In the genomic region with DNA sequence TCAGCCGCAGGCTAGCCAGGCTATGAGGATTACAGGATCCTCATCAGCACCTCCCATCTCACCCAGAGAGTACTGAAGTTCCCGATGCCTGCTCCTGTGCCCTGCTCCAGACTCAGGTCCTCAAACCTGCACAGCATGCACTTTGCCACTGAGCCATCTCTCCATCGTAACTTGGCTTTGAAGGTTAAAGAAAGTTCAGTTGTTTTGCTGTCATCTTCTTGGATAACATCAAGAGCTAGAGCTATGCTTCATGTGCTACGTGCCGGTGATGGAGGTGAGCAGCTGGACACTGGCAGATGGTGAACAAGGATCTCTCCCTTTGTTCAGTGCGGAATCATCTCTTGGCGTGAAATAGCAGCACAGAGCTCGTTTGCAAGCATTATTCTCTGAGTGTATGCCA, we compare ENCODE assay signal across 12 mouse cellular contexts.
DNase-seq lines count a peak whose midpoint lies in the region; ATAC-seq and TF ChIP-seq lines count a peak whose summit lies in the region.
"Had no signal": no experiment of that assay in that cellular context is flagged by ENCODE, and none has a peak within 500 bp of the region (broad histone marks: within the 10 kb centered on the region; RNA-seq: fewer than 3 reads in every experiment).

No protein-coding gene starts in this region.

- no peak for TF ChIP-seq CTCF in cerebellum, adult 2 months (IDR thresholded peaks at IDR 0.05; ENCODE audit: borderline replicate concordance, insufficient read depth, low read depth, low read length)

- no peaks in the 10 kb centered on the region for H3K36me3 ChIP-seq in embryonic facial prominence, embryonic 11.5 days (replicated peaks; ENCODE audit: control insufficient read depth, insufficient read depth, low read depth, low read length)
- peaks cover 8% of the 10 kb centered on the region for H3K36me3 ChIP-seq in embryonic facial prominence, embryonic 10.5 days (replicated peaks)
- peaks cover 16% of the 10 kb centered on the region for H3K36me3 ChIP-seq in limb, embryonic 13.5 days
- H3K36me3 ChIP-seq in limb, embryonic 10.5 days = peaks cover 7% of the 10 kb centered on the region
- no peaks in the 10 kb centered on the region for H3K36me3 ChIP-seq in hindbrain, embryonic 16.5 days (ENCODE audit: control insufficient read depth, insufficient read depth, low read length)
- H3K36me3 ChIP-seq: liver, embryonic 15.5 days had no signal

- H3K9ac ChIP-seq in embryonic facial prominence, embryonic 11.5 days (replicated peaks; ENCODE audit: low read length) = no peak overlapping the region
- H3K9ac ChIP-seq in limb, embryonic 13.5 days = no peak overlapping the region
- no peak overlapping the region for H3K9ac ChIP-seq in hindbrain, embryonic 16.5 days (ENCODE audit: low read depth, low read length)
- H3K9ac ChIP-seq: liver, embryonic 15.5 days had no signal

- H3K9me3 ChIP-seq in embryonic facial prominence, embryonic 11.5 days (replicated peaks; ENCODE audit: control insufficient read depth, low read length) = no peaks in the 10 kb centered on the region
- no peaks in the 10 kb centered on the region for H3K9me3 ChIP-seq in embryonic facial prominence, embryonic 10.5 days
- no peaks in the 10 kb centered on the region for H3K9me3 ChIP-seq in limb, embryonic 13.5 days
- H3K9me3 ChIP-seq in limb, embryonic 10.5 days (replicated peaks) = no peaks in the 10 kb centered on the region
- H3K9me3 ChIP-seq in hindbrain, embryonic 16.5 days (ENCODE audit: control insufficient read depth, low read length) = no peaks in the 10 kb centered on the region
- H3K9me3 ChIP-seq: liver, embryonic 15.5 days had no signal

- no peaks in the 10 kb centered on the region for H3K4me1 ChIP-seq in embryonic facial prominence, embryonic 11.5 days (ENCODE audit: control insufficient read depth, insufficient read depth, low read length)
- 0 out of 2 replicates have a peak, but pooled peaks cover 3% of the 10 kb centered on the region for H3K4me1 ChIP-seq in embryonic facial prominence, embryonic 10.5 days
- no peaks in the 10 kb centered on the region for H3K4me1 ChIP-seq in limb, embryonic 13.5 days
- H3K4me1 ChIP-seq in limb, embryonic 10.5 days = no peaks in the 10 kb centered on the region
- peaks cover 7% of the 10 kb centered on the region for H3K4me1 ChIP-seq in cerebellum, adult 2 months (ENCODE audit: control insufficient read depth, insufficient read depth, low read length)
- 0 out of 2 replicates have a peak, but pooled peaks cover 3% of the 10 kb centered on the region for H3K4me1 ChIP-seq in hindbrain, embryonic 16.5 days (ENCODE audit: control insufficient read depth, insufficient read depth, low read depth, low read length)
- H3K4me1 ChIP-seq: liver, embryonic 15.5 days had no signal

- no peaks in the 10 kb centered on the region for H3K27me3 ChIP-seq in embryonic facial prominence, embryonic 11.5 days (ENCODE audit: control insufficient read depth, insufficient read depth, low read length)
- H3K27me3 ChIP-seq in embryonic facial prominence, embryonic 10.5 days (replicated peaks; ENCODE audit: low read depth, poor library complexity, severe bottlenecking) = no peaks in the 10 kb centered on the region
- H3K27me3 ChIP-seq in limb, embryonic 13.5 days = no peaks in the 10 kb centered on the region
- no peaks in the 10 kb centered on the region for H3K27me3 ChIP-seq in limb, embryonic 10.5 days (ENCODE audit: low read depth, poor library complexity, severe bottlenecking)
- H3K27me3 ChIP-seq in cerebellum, adult 2 months (ENCODE audit: control insufficient read depth, insufficient read depth, low read length) = no peaks in the 10 kb centered on the region
- no peaks in the 10 kb centered on the region for H3K27me3 ChIP-seq in hindbrain, embryonic 16.5 days (replicated peaks; ENCODE audit: control insufficient read depth, insufficient read depth, low read length)
- H3K27me3 ChIP-seq: CH12.LX; liver, embryonic 15.5 days had no signal

- 80% methylated on average over 8 of the region's 8 CpGs for WGBS in embryonic facial prominence, embryonic 11.5 days
- 82% methylated on average over 8 of the region's 8 CpGs for WGBS in embryonic facial prominence, embryonic 10.5 days
- WGBS in limb, embryonic 13.5 days = 86% methylated on average over 8 of the region's 8 CpGs
- WGBS in limb, embryonic 10.5 days = 94% methylated on average over 8 of the region's 8 CpGs
- 11% methylated on average over 8 of the region's 8 CpGs for WGBS in cerebellum, adult 2 months
- WGBS in hindbrain, embryonic 16.5 days = 54% methylated on average over 8 of the region's 8 CpGs

- ATAC-seq in embryonic facial prominence, embryonic 11.5 days (replicated peaks; ENCODE audit: insufficient number of reproducible peaks, low FRiP score, low TSS enrichment, low read depth) = 0 out of 2 replicates have a peak, but pooled peaks have one; percentile 48
- ATAC-seq in limb, embryonic 13.5 days (ENCODE audit: low FRiP score, low read depth) = 0 out of 2 replicates have a peak, but pooled peaks have one; percentile 25
- peak; percentile 73; the same call in 1 of the 2 replicates for ATAC-seq in hindbrain, embryonic 16.5 days

- no peak overlapping the region for H3K27ac ChIP-seq in embryonic facial prominence, embryonic 11.5 days (replicated peaks; ENCODE audit: low read depth, low read length)
- H3K27ac ChIP-seq in embryonic facial prominence, embryonic 10.5 days (replicated peaks) = no peak overlapping the region
- H3K27ac ChIP-seq in limb, embryonic 13.5 days = no peak overlapping the region
- no peak overlapping the region for H3K27ac ChIP-seq in limb, embryonic 10.5 days
- H3K27ac ChIP-seq in cerebellum, adult 2 months (ENCODE audit: insufficient read depth, low read length) = 0 out of 2 replicates have a peak overlapping the region, but pooled peaks have one; percentile 5
- no peak overlapping the region for H3K27ac ChIP-seq in hindbrain, embryonic 16.5 days (ENCODE audit: low read depth, low read length)
- H3K27ac ChIP-seq: liver, embryonic 15.5 days had no signal

- no peak for DNase-seq in embryonic facial prominence, embryonic 11.5 days (ENCODE audit: low spot score)
- DNase-seq in embryonic facial prominence, embryonic 10.5 days (ENCODE audit: low spot score) = no peak
- no peak for DNase-seq in limb, embryonic 10.5 days (ENCODE audit: low spot score)
- peak; percentile 58 to 70 for DNase-seq in cerebellum, adult 2 months
- no peak for DNase-seq in lung, postnatal 25 days (ENCODE audit: low spot score)
- no peak for DNase-seq in right cerebral cortex, adult 2 months (ENCODE audit: low spot score in 2 of 2)
- DNase-seq: lung, postnatal 14 days; thymus, adult 2 months had no signal

- no peak for TF ChIP-seq POLR2A in cerebellum, adult 2 months (IDR thresholded peaks at IDR 0.05; ENCODE audit: borderline replicate concordance, insufficient read depth, low read length)

- no peak overlapping the region for H3K4me2 ChIP-seq in embryonic facial prominence, embryonic 11.5 days (ENCODE audit: low read depth, low read length)
- H3K4me2 ChIP-seq in limb, embryonic 13.5 days (replicated peaks) = no peak overlapping the region
- H3K4me2 ChIP-seq in hindbrain, embryonic 16.5 days (ENCODE audit: low read length) = no peak overlapping the region
- H3K4me2 ChIP-seq: liver, embryonic 15.5 days had no signal

- no peak overlapping the region for H3K4me3 ChIP-seq in embryonic facial prominence, embryonic 11.5 days (ENCODE audit: low read depth, low read length)
- H3K4me3 ChIP-seq in embryonic facial prominence, embryonic 10.5 days = no peak overlapping the region
- no peak overlapping the region for H3K4me3 ChIP-seq in limb, embryonic 13.5 days
- H3K4me3 ChIP-seq in limb, embryonic 10.5 days = no peak overlapping the region
- no peak overlapping the region for H3K4me3 ChIP-seq in cerebellum, adult 2 months (replicated peaks; ENCODE audit: insufficient read depth, low read depth, low read length)
- H3K4me3 ChIP-seq in hindbrain, embryonic 16.5 days (ENCODE audit: low read length) = no peak overlapping the region
- H3K4me3 ChIP-seq: liver, embryonic 15.5 days had no signal

Comparison
In these comparisons a context has a peak if more than half of its experiments do, and no peak if none do; other contexts are left out.
1. DNase-seq: peak in cerebellum, adult 2 months (2 of 2); none in embryonic facial prominence, embryonic 11.5 days (single experiment), embryonic facial prominence, embryonic 10.5 days (single experiment), limb, embryonic 10.5 days (single experiment), lung, postnatal 25 days (single experiment) and right cerebral cortex, adult 2 months (0 of 2).
2. Peak in every context shown above with its lines, with median percentiles within 50 percentile points of each other: ATAC-seq.